Mouse (Mus musculus) layer of hippocampus, postnatal 36 days (tissue): ENCODE results near the gene Mfap2. TPM values are rescaled to one million over a fixed set of nuclear protein-coding genes. Genes with fewer than 3 reads are reported as not detected.

Source experiments
- total RNA-seq, 2 experiments: library from RNA; stranded (reverse); gene quantifications; 2 replicates each; pipeline ENCODE4 v1.2.3; 2021

The Mfap2 gene
- total RNA-seq, 2 experiments from 2014 or later, result 5.7 to 5.8 TPM

Other genes with a start within 250 kb of the Mfap2 start
- not detected for gene Padi4, start 236.2 kb upstream of the Mfap2 start, total RNA-seq
- gene Padi3, start 199.8 kb upstream of the Mfap2 start, total RNA-seq, result not detected
- not detected for gene Padi1, start 164.6 kb upstream of the Mfap2 start, total RNA-seq
- 10 to 100 TPM; 22.1 to 24.4 TPM for gene Padi2, start 104.1 kb upstream of the Mfap2 start, total RNA-seq
- 100 to 1,000 TPM; 175 to 186 TPM for gene Sdhb, start 49.2 kb upstream of the Mfap2 start, total RNA-seq
- gene Atp13a2, start 23.5 kb upstream of the Mfap2 start, total RNA-seq, result 100 to 1,000 TPM; 150 to 154 TPM
- 10 to 100 TPM; 73.7 to 77.2 TPM for gene Crocc, start 50.1 kb downstream of the Mfap2 start, total RNA-seq
- 10 to 100 TPM; 38.5 to 40.5 TPM for gene Necap2, start 67.9 kb downstream of the Mfap2 start, total RNA-seq
- gene Spata21, start 77.9 kb downstream of the Mfap2 start, total RNA-seq, result not detected
- gene Szrd1, start 129.4 kb downstream of the Mfap2 start, total RNA-seq, result 10 to 100 TPM; 47.4 to 62.3 TPM
- 10 to 100 TPM; 23.7 to 24.5 TPM for gene Fbxo42, start 137.5 kb downstream of the Mfap2 start, total RNA-seq
- gene Rsg1, start 203.5 kb downstream of the Mfap2 start, total RNA-seq, result 1 to 10 TPM; 2.7 to 4.1 TPM
- gene Arhgef19, start 229.1 kb downstream of the Mfap2 start, total RNA-seq, result 10 to 100 TPM; 15.5 to 15.9 TPM